28 mouse cellular contexts compared by ENCODE assay signal in the genomic region with DNA sequence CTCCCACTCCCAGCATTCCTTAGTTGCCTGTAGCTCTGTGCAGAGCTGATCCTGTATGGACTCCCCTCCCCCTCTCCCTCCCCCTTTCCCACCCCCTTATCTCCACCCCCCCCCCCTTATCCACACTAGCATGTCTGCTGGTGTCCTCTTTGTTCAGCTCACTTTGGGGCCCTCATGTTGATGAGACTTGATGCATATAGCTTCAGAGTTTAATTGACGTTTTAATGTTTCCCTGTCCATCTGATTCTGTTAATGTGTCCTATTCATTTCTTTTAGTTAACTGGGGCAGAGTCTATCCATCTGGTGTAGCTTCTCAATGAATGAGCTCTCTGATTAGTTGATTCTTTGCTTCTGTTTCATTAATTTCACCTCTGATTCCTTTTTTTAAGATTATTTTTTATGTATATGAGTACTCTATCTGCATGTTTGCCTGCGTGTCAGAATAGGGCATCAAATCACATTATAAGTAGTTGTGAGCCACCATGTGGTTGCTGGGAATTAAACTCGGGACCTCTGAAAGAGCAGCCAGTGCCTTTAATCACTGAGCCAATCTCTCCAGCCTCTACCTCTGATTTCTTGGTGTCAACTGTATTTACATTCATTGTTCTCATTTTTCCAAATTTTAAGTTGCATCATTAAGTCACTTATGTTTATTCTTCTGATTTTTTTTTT.
DNase-seq lines count a peak whose midpoint lies in the region; ATAC-seq and TF ChIP-seq lines count a peak whose summit lies in the region.
"Had no signal": no experiment of that assay in that cellular context is flagged by ENCODE, and none has a peak within 500 bp of the region (broad histone marks: within the 10 kb centered on the region; RNA-seq: fewer than 3 reads in every experiment).

No protein-coding gene starts in this region.

- ATAC-seq in forebrain, embryonic 14.5 days: peak; percentile 72
- ATAC-seq: hindbrain, embryonic 16.5 days; intestine, embryonic 15.5 days had no signal

- H3K36me3 ChIP-seq in forebrain, embryonic 14.5 days (ENCODE audit: control insufficient read depth, insufficient read depth, low read length): no peaks in the 10 kb centered on the region
- no peaks in the 10 kb centered on the region for H3K36me3 ChIP-seq in forebrain, embryonic 10.5 days (replicated peaks)
- H3K36me3 ChIP-seq: heart, embryonic 13.5 days; hindbrain, embryonic 10.5 days; intestine, embryonic 15.5 days; midbrain, embryonic 12.5 days; neural tube, embryonic 15.5 days had no signal

- no peak overlapping the region for H3K4me2 ChIP-seq in forebrain, embryonic 14.5 days (ENCODE audit: low read length)
- H3K4me2 ChIP-seq: heart, embryonic 13.5 days; intestine, embryonic 15.5 days; midbrain, embryonic 12.5 days; neural tube, embryonic 15.5 days had no signal

- H3K4me1 ChIP-seq in forebrain, embryonic 14.5 days (ENCODE audit: control insufficient read depth, insufficient read depth, low read length): no peaks in the 10 kb centered on the region
- H3K4me1 ChIP-seq in forebrain, embryonic 10.5 days: no peaks in the 10 kb centered on the region
- H3K4me1 ChIP-seq: heart, embryonic 13.5 days; hindbrain, embryonic 10.5 days; intestine, embryonic 15.5 days; megakaryocyte, embryonic 14.5 days; midbrain, embryonic 12.5 days; neural tube, embryonic 15.5 days had no signal

- no peak overlapping the region for H3K4me3 ChIP-seq in forebrain, embryonic 14.5 days (ENCODE audit: low read depth, low read length)
- H3K4me3 ChIP-seq in forebrain, embryonic 10.5 days: no peak overlapping the region
- no peak overlapping the region for H3K4me3 ChIP-seq in layer of hippocampus, adult 2 months
- H3K4me3 ChIP-seq: heart, embryonic 13.5 days; hindbrain, embryonic 10.5 days; intestine, embryonic 15.5 days; megakaryocyte, embryonic 14.5 days; midbrain, embryonic 12.5 days; neural tube, embryonic 15.5 days had no signal

- peak; percentile 46 for DNase-seq in forebrain, embryonic 14.5 days (ENCODE audit: low spot score)
- DNase-seq in forebrain, embryonic 10.5 days (ENCODE audit: extremely low spot score, low spot score): no peak
- DNase-seq in layer of hippocampus, adult 2 months (ENCODE audit: low spot score in 2 of 2): no peak
- DNase-seq in layer of hippocampus, postnatal 10 days (ENCODE audit: low spot score in 2 of 2): no peak
- peak; percentile 12 for DNase-seq in NIH3T3 (ENCODE audit: low read depth)
- DNase-seq in retina, embryonic 14.5 days (ENCODE audit: low spot score): peak; percentile 67
- DNase-seq in cerebellum, postnatal 4 days (ENCODE audit: low spot score in 2 of 2): no peak
- DNase-seq in adrenal gland, postnatal 10 days: no peak
- DNase-seq: adrenal gland, postnatal 36 days; cerebellum, adult 2 months; cerebellum, postnatal 25 days; heart, postnatal 14 days; kidney, adult 2 months; kidney, postnatal 10 days; layer of hippocampus, adult 9-11 months; liver; lung, adult 2 months; lung, postnatal 4 days; right cerebral cortex, adult 18-20 months; right cerebral cortex, postnatal 4 days had no signal

- H3K9me3 ChIP-seq in forebrain, embryonic 14.5 days (replicated peaks; ENCODE audit: control insufficient read depth, low read length): peaks cover 6% of the 10 kb centered on the region; the same call in 1 of the 2 replicates
- no peaks in the 10 kb centered on the region; the same call in 1 of the 2 replicates for H3K9me3 ChIP-seq in forebrain, embryonic 10.5 days
- H3K9me3 ChIP-seq: hindbrain, embryonic 10.5 days; intestine, embryonic 15.5 days; megakaryocyte, embryonic 14.5 days; midbrain, embryonic 12.5 days; neural tube, embryonic 15.5 days had no signal

- H3K27ac ChIP-seq in forebrain, embryonic 14.5 days (ENCODE audit: low read depth, low read length): no peak overlapping the region
- H3K27ac ChIP-seq in forebrain, embryonic 10.5 days: no peak overlapping the region
- no peak overlapping the region for H3K27ac ChIP-seq in layer of hippocampus, adult 2 months
- H3K27ac ChIP-seq: heart, embryonic 13.5 days; hindbrain, embryonic 10.5 days; intestine, embryonic 15.5 days; liver, embryonic 14.5 days; midbrain, embryonic 12.5 days; neural tube, embryonic 15.5 days had no signal

- 37% methylated on average over 3 of the region's 3 CpGs for WGBS in forebrain, embryonic 14.5 days
- 71% methylated on average over 3 of the region's 3 CpGs for WGBS in forebrain, embryonic 10.5 days

- H3K27me3 ChIP-seq in forebrain, embryonic 14.5 days (replicated peaks; ENCODE audit: control insufficient read depth, insufficient read depth, low read length): no peaks in the 10 kb centered on the region
- no peaks in the 10 kb centered on the region for H3K27me3 ChIP-seq in forebrain, embryonic 10.5 days (ENCODE audit: poor library complexity, severe bottlenecking)
- H3K27me3 ChIP-seq: heart, embryonic 13.5 days; intestine, embryonic 15.5 days; megakaryocyte, embryonic 14.5 days; midbrain, embryonic 12.5 days; neural tube, embryonic 15.5 days had no signal

- TF ChIP-seq CTCF in layer of hippocampus, adult 2 months (conservative IDR thresholded peaks at IDR 0.05): peak; percentile 55

- H3K9ac ChIP-seq in forebrain, embryonic 14.5 days (ENCODE audit: low read length): no peak overlapping the region
- H3K9ac ChIP-seq: heart, embryonic 13.5 days; intestine, embryonic 15.5 days; liver, embryonic 14.5 days; midbrain, embryonic 12.5 days; neural tube, embryonic 15.5 days had no signal

Comparison
In these comparisons a context has a peak if more than half of its experiments do, and no peak if none do; other contexts are left out.
1. DNase-seq: peak in forebrain, embryonic 14.5 days (single experiment), NIH3T3 (single experiment) and retina, embryonic 14.5 days (single experiment); none in forebrain, embryonic 10.5 days (single experiment), layer of hippocampus, adult 2 months (0 of 2), layer of hippocampus, postnatal 10 days (0 of 2), cerebellum, postnatal 4 days (0 of 2) and adrenal gland, postnatal 10 days (single experiment).